Mouse (Mus musculus): ENCODE measurements around the gene Fyn. TPM values are rescaled to one million over a fixed set of nuclear protein-coding genes. Genes with fewer than 3 reads are reported as not detected.

Fyn gene
- polyA plus RNA-seq, 1 experiment from 2014 or later, result 18.0 TPM

DNA sequence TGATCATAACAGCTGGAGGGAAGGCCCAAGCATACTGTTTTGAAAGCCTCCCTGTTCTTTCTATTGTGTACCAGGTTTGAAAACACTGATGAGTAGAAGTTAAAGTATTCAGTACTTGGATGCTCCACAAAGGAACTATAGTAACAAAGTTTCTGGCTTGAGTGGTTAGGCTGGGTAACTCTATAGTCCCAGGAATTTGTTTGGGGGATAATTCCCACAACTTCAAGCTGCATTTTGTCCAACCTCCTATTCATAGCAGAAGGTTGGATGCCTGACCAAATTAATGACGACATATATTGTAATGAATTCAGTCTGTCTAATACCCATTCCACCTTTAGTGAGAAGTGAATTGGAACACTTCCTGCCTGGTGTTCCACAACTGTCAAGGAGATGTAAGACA, 22.7 kb upstream of the Fyn start:
- no peak overlapping the region for H3K4me3 ChIP-seq
- ATAC-seq (ENCODE audit: insufficient number of reproducible peaks, low FRiP score), result no peak
- 67% methylated on average over 1 of the region's 1 CpGs for WGBS
- H3K27ac ChIP-seq (ENCODE audit: poor library complexity, severe bottlenecking), result no peak overlapping the region
- no peak overlapping the region for H3K9ac ChIP-seq
- H3K27me3 ChIP-seq (replicated peaks), result no peaks in the 10 kb centered on the region
- H3K9me3 ChIP-seq (replicated peaks), result no peaks in the 10 kb centered on the region
- no peaks in the 10 kb centered on the region for H3K36me3 ChIP-seq
- no peak overlapping the region for H3K4me2 ChIP-seq
- peaks cover 3% of the 10 kb centered on the region; the same call in 1 of the 2 replicates for H3K4me1 ChIP-seq (replicated peaks)

GRCm38 (mm10) chr10:39349781-39350364, 18.8 kb upstream of the Fyn start:
- Histone ChIP-seq H3K27ac (ENCODE audit: poor library complexity, severe bottlenecking) (no peak overlapping the region), H3K9ac (no peak overlapping the region), H3K9me3 (replicated peaks) (no peaks in the 10 kb centered on the region), H3K4me3 (no peak overlapping the region), H3K36me3 (no peaks in the 10 kb centered on the region), H3K4me1 (replicated peaks) (peaks cover 3% of the 10 kb centered on the region; the same call in 1 of the 2 replicates), H3K4me2 (no peak overlapping the region), H3K27me3 (replicated peaks) (no peaks in the 10 kb centered on the region)
- no peak for ATAC-seq (ENCODE audit: insufficient number of reproducible peaks, low FRiP score)
- WGBS, result 92% methylated on average over 14 of the region's 14 CpGs

DNA sequence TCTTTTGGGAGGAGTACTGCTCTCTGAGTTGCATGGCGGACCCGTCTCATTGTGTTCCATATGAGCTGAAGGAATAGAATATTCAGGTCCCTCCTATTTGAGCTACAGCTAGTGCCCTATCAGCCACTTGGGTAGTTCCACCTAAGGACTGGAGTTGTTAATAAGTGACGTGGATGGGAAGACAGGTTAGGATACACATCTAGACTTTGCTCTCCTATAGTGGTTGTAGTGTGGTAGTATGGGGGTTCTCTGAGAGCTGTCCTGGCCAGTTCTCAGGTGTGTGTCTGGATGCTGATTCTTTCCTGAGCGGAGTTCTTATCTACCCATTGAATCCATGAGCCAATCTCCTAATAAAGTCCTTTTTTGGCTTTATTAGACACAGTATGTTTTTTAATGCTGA, 4.5 kb upstream of the Fyn start:
- no peak overlapping the region for H3K4me3 ChIP-seq
- H3K27ac ChIP-seq (ENCODE audit: poor library complexity, severe bottlenecking), result no peak overlapping the region
- no peak for ATAC-seq (ENCODE audit: insufficient number of reproducible peaks, low FRiP score)
- H3K9ac ChIP-seq, result no peak overlapping the region
- no peaks in the 10 kb centered on the region for H3K9me3 ChIP-seq (replicated peaks)
- peaks cover 8% of the 10 kb centered on the region; the same call in 1 of the 2 replicates for H3K4me1 ChIP-seq (replicated peaks)
- no peaks in the 10 kb centered on the region for H3K36me3 ChIP-seq
- H3K4me2 ChIP-seq, result no peak overlapping the region
- no peaks in the 10 kb centered on the region for H3K27me3 ChIP-seq (replicated peaks)
- whole genome bisulfite sequencing, result 84% methylated on average over 4 of the region's 4 CpGs

DNA sequence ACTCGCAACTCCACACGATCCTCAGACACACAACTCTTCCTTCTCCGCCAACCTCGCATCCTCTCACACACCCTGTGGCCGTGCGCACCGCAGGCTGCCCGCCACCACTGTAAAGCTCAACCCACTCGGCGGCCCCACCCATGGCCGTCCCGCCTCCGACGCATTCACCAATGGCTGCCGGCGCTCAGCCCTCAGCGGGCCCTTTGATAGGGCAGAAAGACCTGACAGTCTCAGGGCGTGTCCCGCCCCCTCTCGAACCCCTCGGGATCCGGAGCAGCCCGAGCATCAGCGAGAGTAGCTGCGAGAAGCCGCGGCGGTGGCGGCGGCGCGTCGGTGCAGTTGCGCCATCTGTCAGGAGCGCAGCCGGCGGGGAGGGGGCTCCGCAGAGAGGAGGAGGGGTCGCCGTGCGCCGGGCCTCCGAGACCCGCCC, 862 bp downstream of the Fyn start:
- peak overlapping the region; percentile 80 for H3K4me2 ChIP-seq
- H3K36me3 ChIP-seq, result no peaks in the 10 kb centered on the region
- H3K9me3 ChIP-seq (replicated peaks), result no peaks in the 10 kb centered on the region
- peaks cover 39% of the 10 kb centered on the region for H3K4me1 ChIP-seq (replicated peaks)
- under 1% methylated on average over 40 of the region's 44 CpGs for WGBS
- peak overlapping the region; percentile 85 for H3K27ac ChIP-seq (ENCODE audit: poor library complexity, severe bottlenecking)
- H3K27me3 ChIP-seq (replicated peaks), result no peaks in the 10 kb centered on the region
- peak overlapping the region; percentile 92 for H3K9ac ChIP-seq
- ATAC-seq (ENCODE audit: insufficient number of reproducible peaks, low FRiP score), result peak; percentile 98
- peak overlapping the region; percentile 92 for H3K4me3 ChIP-seq

- under 1% methylated on average over 58 of the region's 68 CpGs for WGBS
- Histone ChIP-seq H3K4me2 (peak overlapping the region; percentile 80), H3K27ac (ENCODE audit: poor library complexity, severe bottlenecking) (peak overlapping the region; percentile 85)
Observed at GRCm38 (mm10) chr10:39369977-39370785, 1.5 kb downstream of the Fyn start.

DNA sequence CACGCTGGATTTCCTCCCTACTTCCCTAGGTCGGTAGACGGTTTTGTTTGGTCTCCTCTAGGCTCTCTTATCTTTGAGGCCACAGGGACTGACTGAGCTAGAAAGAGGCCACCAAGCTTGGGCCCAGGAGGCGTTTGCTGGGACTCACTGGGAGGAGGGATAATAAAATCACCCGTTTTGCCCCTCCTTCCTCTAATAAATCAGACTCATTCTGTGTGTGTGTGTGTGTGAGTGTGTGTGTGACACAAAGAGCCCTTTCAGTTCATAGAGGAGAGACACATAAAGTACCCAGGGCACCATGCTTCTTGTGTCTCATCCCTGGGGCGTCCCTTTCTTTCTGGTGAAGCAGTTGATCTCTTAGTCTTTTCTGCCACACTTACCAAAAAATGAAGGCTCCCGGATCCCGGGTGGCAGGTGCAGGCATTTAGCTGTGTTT, 2.1 kb downstream of the Fyn start:
- H3K36me3 ChIP-seq, result no peaks in the 10 kb centered on the region
- H3K27me3 ChIP-seq (replicated peaks), result no peaks in the 10 kb centered on the region
- peak overlapping the region; percentile 92 for H3K4me3 ChIP-seq
- whole genome bisulfite sequencing, result 11% methylated on average over 8 of the region's 8 CpGs
- peak overlapping the region; percentile 80 for H3K4me2 ChIP-seq
- H3K9me3 ChIP-seq (replicated peaks), result no peaks in the 10 kb centered on the region
- H3K4me1 ChIP-seq (replicated peaks), result peaks cover 41% of the 10 kb centered on the region
- peak; percentile 40; the same call in 1 of the 2 replicates for ATAC-seq (ENCODE audit: insufficient number of reproducible peaks, low FRiP score)
- H3K27ac ChIP-seq (ENCODE audit: poor library complexity, severe bottlenecking), result peak overlapping the region; percentile 85
- H3K9ac ChIP-seq, result peak overlapping the region; percentile 92

More at GRCm38 (mm10) chr10:39369977-39370785, 1.5 kb downstream of the Fyn start:
- peak; percentile 55 for ATAC-seq (ENCODE audit: insufficient number of reproducible peaks, low FRiP score)
- peak overlapping the region; percentile 92 for H3K4me3 ChIP-seq
- H3K36me3 ChIP-seq, result no peaks in the 10 kb centered on the region
- H3K9ac ChIP-seq, result peak overlapping the region; percentile 92
- H3K4me1 ChIP-seq (replicated peaks), result peaks cover 41% of the 10 kb centered on the region
- no peaks in the 10 kb centered on the region for H3K9me3 ChIP-seq (replicated peaks)
- no peaks in the 10 kb centered on the region for H3K27me3 ChIP-seq (replicated peaks)

DNA sequence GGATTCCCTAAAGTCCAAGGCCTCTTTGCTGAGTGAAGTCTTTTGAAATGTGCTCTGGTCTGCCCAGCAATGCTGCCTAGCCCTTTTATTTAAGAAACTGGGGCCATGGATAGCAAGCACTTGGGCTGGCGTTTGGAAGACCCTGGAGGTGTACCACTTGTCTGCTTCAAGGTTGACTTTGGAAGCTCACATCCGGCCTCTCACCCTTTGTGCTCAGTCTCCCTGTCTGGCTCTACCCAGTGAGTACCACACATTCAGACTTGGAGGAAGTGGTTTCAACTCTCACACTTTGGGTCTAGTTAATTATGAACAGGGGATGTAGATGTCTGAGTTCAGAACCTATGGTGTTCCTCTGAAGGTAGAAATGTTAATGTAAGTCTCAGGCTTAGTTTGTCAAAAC, 2.8 kb downstream of the Fyn start:
- H3K4me2 ChIP-seq, result peak overlapping the region; percentile 80
- ATAC-seq (ENCODE audit: insufficient number of reproducible peaks, low FRiP score), result no peak
- 46% methylated on average over 2 of the region's 2 CpGs for WGBS

GRCm38 (mm10) chr10:39371991-39372390, 3.3 kb downstream of the Fyn start:
- WGBS, result 44% methylated on average over 5 of the region's 5 CpGs
- peak overlapping the region; percentile 80; the same call in 1 of the 2 replicates for H3K4me2 ChIP-seq

More for the DNA sequence above, 2.8 kb downstream of the Fyn start:
- Histone ChIP-seq H3K4me3 (peak overlapping the region; percentile 92), H3K27me3 (replicated peaks) (no peaks in the 10 kb centered on the region), H3K36me3 (no peaks in the 10 kb centered on the region), H3K4me1 (replicated peaks) (peaks cover 44% of the 10 kb centered on the region), H3K9ac (peak overlapping the region; percentile 92; the same call in 1 of the 2 replicates), H3K27ac (ENCODE audit: poor library complexity, severe bottlenecking) (0 out of 2 replicates have a peak overlapping the region, but pooled peaks have one; percentile 85), H3K9me3 (replicated peaks) (no peaks in the 10 kb centered on the region)

GRCm38 (mm10) chr10:39376676-39377075, 8.0 kb downstream of the Fyn start:
- Histone ChIP-seq H3K27me3 (replicated peaks) (no peaks in the 10 kb centered on the region), H3K9ac (no peak overlapping the region), H3K4me2 (no peak overlapping the region), H3K4me3 (no peak overlapping the region), H3K27ac (ENCODE audit: poor library complexity, severe bottlenecking) (no peak overlapping the region), H3K4me1 (replicated peaks) (peaks cover 46% of the 10 kb centered on the region), H3K9me3 (replicated peaks) (no peaks in the 10 kb centered on the region), H3K36me3 (no peaks in the 10 kb centered on the region)
- WGBS, result 79% methylated on average over 9 of the region's 9 CpGs
- ATAC-seq (ENCODE audit: insufficient number of reproducible peaks, low FRiP score), result no peak

More at GRCm38 (mm10) chr10:39371991-39372390, 3.3 kb downstream of the Fyn start:
- Histone ChIP-seq H3K9ac (no peak overlapping the region), H3K27ac (ENCODE audit: poor library complexity, severe bottlenecking) (no peak overlapping the region), H3K27me3 (replicated peaks) (no peaks in the 10 kb centered on the region), H3K36me3 (no peaks in the 10 kb centered on the region), H3K4me3 (no peak overlapping the region), H3K9me3 (replicated peaks) (no peaks in the 10 kb centered on the region), H3K4me1 (replicated peaks) (peaks cover 49% of the 10 kb centered on the region)
- ATAC-seq (ENCODE audit: insufficient number of reproducible peaks, low FRiP score), result no peak

DNA sequence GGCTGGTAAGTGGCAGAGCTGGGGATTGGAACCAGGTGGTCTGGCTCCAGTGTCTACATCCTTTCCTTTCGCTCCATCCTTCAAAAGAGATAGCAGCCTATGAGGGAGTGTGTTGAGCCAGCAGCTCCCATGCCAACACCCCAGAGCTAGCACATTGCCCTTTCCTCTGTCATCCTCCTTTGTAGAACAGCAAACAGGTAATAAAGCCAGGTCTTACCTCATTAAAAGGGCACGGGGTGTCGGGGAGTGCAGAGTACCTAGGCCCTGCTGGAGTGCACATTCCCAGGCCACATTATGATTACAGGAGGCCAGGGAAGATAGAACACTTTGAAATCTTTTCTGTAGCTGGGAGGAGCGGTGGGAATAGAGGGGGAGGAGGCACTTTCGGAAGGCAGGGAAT, 8.6 kb downstream of the Fyn start:
- Histone ChIP-seq H3K27me3 (replicated peaks) (no peaks in the 10 kb centered on the region), H3K4me2 (no peak overlapping the region), H3K36me3 (no peaks in the 10 kb centered on the region), H3K4me3 (no peak overlapping the region), H3K9ac (no peak overlapping the region), H3K9me3 (replicated peaks) (no peaks in the 10 kb centered on the region), H3K4me1 (replicated peaks) (peaks cover 41% of the 10 kb centered on the region), H3K27ac (ENCODE audit: poor library complexity, severe bottlenecking) (no peak overlapping the region)
- WGBS, result 62% methylated on average over 5 of the region's 5 CpGs
- no peak for ATAC-seq (ENCODE audit: insufficient number of reproducible peaks, low FRiP score)

DNA sequence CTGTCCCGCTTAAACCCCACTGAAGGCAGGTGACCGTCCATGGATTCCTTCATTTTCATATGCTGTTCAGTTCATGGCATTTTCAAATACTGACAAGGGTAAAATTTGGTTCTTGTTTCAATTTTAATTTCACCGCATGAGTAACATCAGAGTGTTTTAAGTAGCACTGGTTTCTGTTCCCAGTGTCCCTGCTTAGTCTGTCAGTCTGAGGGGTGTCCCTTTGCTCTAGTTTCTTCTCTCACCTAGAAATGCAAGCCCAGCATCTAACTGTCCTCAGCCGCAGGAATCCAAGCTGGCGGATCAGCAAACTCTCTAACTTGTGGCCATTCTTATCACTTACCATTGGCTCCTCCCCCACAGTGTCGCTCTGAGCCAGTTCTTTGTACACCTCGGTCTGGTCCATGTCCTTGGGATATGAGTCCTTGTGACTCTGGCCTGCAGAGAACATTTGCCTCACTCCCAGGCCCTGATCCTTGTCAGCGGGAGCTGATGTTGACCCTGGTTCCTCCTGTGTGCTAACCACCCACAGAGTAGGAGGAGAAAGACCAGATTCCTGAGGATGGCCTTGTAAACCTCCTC, 9.5 kb downstream of the Fyn start:
- no peak overlapping the region for H3K27ac ChIP-seq (ENCODE audit: poor library complexity, severe bottlenecking)
- H3K4me3 ChIP-seq, result no peak overlapping the region
- no peaks in the 10 kb centered on the region for H3K36me3 ChIP-seq
- H3K4me2 ChIP-seq, result no peak overlapping the region
- 54% methylated on average over 8 of the region's 8 CpGs for WGBS
- no peak for ATAC-seq (ENCODE audit: insufficient number of reproducible peaks, low FRiP score)
- H3K9me3 ChIP-seq (replicated peaks), result no peaks in the 10 kb centered on the region
- no peaks in the 10 kb centered on the region for H3K27me3 ChIP-seq (replicated peaks)
- peaks cover 42% of the 10 kb centered on the region for H3K4me1 ChIP-seq (replicated peaks)
- no peak overlapping the region for H3K9ac ChIP-seq
